Mouse (Mus musculus) c-Kit-positive CD71-positive TER-119-positive erythroid progenitor cells, embryonic 14.5 days (primary cell): ENCODE data around the gene Epha6.

Experiments
- DNase-seq: peaks from one replicate; pipeline ENCODE4 v3.0.0-alpha.2; 2013; ENCODE audit warnings: low spot score

Epha6 gene

DNA sequence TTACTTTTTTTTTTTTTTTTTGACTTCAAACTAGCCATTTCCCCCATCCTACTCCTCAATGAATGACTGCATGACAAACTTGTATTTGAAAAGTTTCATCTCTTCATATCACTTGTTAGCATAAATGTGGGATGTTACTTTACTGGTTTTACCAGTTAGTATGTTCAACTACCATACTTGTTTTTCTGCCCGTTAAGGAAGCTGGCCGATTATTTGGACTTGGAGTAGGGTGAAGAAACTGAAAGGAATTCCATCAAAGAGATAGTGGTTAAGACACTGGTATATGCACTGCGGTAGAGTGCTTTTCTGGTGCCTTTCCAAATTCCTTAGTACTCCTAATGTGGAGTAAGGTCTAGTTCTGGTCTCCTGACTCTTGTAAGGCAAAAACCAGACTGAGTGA lies 965.3 kb downstream of the Epha6 start:
- DNase-seq = no peak

DNA sequence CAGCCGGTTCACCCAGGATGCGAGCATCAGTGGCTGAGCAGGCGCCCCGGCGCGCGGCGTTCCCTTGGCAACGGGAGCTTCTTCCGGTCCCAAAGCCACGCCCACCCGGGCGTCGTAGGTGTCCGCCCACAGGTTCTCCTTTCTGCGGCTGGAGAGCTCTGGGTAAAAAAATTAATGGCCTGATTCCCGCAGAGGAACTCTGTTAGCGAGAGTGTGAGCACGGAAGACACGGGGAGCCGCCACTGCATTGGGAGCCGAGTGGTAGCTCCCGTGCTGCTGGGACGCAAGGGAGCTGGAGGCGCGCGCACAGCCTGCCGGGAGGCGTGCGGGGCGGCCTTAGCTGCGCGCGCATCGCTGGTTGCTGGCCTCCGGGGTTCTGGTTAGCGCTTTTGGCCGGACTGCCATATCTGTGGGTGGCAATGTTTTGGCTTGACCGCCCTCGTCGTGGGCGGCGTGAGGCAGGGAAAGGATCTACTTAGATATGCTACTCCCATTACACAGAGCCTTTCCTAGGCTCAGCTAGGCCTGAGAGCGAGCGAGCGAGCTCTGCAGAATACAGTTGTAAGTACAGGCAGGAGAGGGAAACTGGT lies 966.1 kb downstream of the Epha6 start, which contains the start of gene Arl6:
TSS of gene Arl6 (minus strand) at position 290 of the 590 bp plus-strand sequence.
- DNase-seq = peak; percentile 79

- DNase-seq = no peak
Measured at GRCm38 (mm10) chr16:59634598-59634997, 970.7 kb downstream of the Epha6 start.

GRCm38 (mm10) chr16:59621554-59621953 lies 983.8 kb downstream of the Epha6 start:
- DNase-seq = no peak

DNA sequence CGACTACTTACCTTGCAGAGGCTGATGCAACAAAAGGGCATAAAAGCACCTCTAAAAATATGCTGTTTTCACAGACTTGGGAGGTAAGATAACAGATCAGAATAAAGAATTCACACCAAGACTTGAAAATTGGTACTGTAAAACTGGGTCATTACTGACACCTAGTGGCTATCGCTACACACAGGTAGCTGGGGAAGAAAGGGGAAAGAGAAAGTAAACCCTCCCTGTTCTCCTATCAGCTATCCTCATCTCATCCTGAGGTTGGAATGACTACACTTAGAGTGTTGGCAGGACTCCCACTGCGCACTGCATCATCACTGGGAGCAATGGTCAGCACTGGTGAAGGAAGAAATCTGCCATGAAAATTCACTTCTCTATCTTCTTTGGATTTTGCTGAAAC lies 988.2 kb downstream of the Epha6 start:
- no peak for DNase-seq

GRCm38 (mm10) chr16:59615675-59616074 lies 989.7 kb downstream of the Epha6 start:
- DNase-seq = no peak

- no peak for DNase-seq
Measured at GRCm38 (mm10) chr16:59610750-59611149, 994.6 kb downstream of the Epha6 start.

DNA sequence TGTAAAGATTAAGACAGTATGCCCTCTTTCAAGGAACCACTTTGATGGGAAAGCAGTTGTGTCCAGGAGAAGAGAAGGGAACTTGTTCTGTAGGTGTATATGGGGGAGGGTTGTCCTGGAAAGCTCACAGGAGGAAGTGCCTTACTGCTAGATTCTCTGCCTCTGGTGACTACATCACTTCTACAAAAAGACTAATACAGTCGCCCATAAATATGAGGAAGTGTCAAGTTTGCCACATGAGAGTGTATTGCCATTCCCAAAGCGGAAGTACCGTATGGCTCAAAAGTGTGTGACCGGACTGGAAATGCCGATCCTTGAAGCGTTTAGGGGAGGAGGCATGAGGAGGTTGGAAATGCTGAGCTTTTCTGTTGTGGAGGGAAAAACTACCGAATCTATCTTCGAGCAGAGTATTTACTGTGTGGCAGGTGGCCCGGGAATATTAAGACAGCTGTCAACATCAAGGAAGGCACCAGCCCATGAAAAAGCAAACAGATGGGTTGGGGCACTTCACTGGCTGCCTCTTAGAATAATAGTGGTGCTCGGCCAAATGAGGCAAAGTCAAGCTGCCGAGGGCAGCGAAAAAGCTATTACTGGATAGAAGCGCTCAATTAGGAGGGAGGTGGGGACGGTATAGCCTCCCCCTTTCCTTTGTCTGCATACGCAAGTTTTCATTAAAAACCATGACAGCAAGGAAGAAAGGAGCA lies 1001.1 kb downstream of the Epha6 start:
- DNase-seq = no peak
